Mouse (Mus musculus): ENCODE measurements around the gene Ski.
"Not testable (repeated sequence)": the region's sequence is repeated elsewhere in the genome, so short reads cannot be mapped to it uniquely, and the experiment has no call there.

The Ski gene

GRCm38 (mm10) chr4:155222552-155222840 is at the start of gene Ski:
TSS of gene Ski (minus strand) at chr4:155222592.
- no peak for DNase-seq (ENCODE audit: low read depth, low spot score)

- DNase-seq (ENCODE audit: low read depth, low spot score), result no peak
Measured at GRCm38 (mm10) chr4:155268382-155268781, 46.0 kb upstream of the Ski start.

- no peak for DNase-seq (ENCODE audit: low read depth, low spot score)
Measured at GRCm38 (mm10) chr4:155267639-155268175, 45.3 kb upstream of the Ski start.

- no peak for DNase-seq (ENCODE audit: low read depth, low spot score)
Measured at GRCm38 (mm10) chr4:155267047-155267543, 44.7 kb upstream of the Ski start.

GRCm38 (mm10) chr4:155264521-155265321 is 42.3 kb upstream of the Ski start:
- no peak for DNase-seq (ENCODE audit: low read depth, low spot score)

GRCm38 (mm10) chr4:155252253-155252652 is 29.9 kb upstream of the Ski start:
- no peak for DNase-seq (ENCODE audit: low read depth, low spot score)

- DNase-seq (ENCODE audit: low read depth, low spot score), result no peak
Measured at GRCm38 (mm10) chr4:155251147-155251546, 28.8 kb upstream of the Ski start.

- DNase-seq (ENCODE audit: low read depth, low spot score), result no peak
Measured at GRCm38 (mm10) chr4:155250361-155251117, 28.1 kb upstream of the Ski start.

- DNase-seq (ENCODE audit: low read depth, low spot score), result peak; percentile 79
Measured at GRCm38 (mm10) chr4:155249648-155250351, 27.4 kb upstream of the Ski start, which contains the start of gene Faap20. TSS of gene Faap20 (plus strand) at chr4:155249802.

GRCm38 (mm10) chr4:155249257-155249647 is 26.9 kb upstream of the Ski start:
- peak; percentile 95 for DNase-seq (ENCODE audit: low read depth, low spot score)

GRCm38 (mm10) chr4:155248054-155248453 is 25.7 kb upstream of the Ski start:
- not testable (repeated sequence) for DNase-seq (ENCODE audit: low read depth, low spot score)

GRCm38 (mm10) chr4:155246691-155247105 is 24.3 kb upstream of the Ski start:
- no peak for DNase-seq (ENCODE audit: low read depth, low spot score)

- DNase-seq (ENCODE audit: low read depth, low spot score), result no peak
Measured at GRCm38 (mm10) chr4:155245770-155246492, 23.5 kb upstream of the Ski start.

- DNase-seq (ENCODE audit: low read depth, low spot score), result no peak
Measured at GRCm38 (mm10) chr4:155243233-155243632, 20.8 kb upstream of the Ski start.

GRCm38 (mm10) chr4:155242292-155242691 is 19.9 kb upstream of the Ski start:
- DNase-seq (ENCODE audit: low read depth, low spot score), result no peak

- DNase-seq (ENCODE audit: low read depth, low spot score), result no peak
Measured at GRCm38 (mm10) chr4:155241789-155242188, 19.4 kb upstream of the Ski start.

- DNase-seq (ENCODE audit: low read depth, low spot score), result no peak
Measured at GRCm38 (mm10) chr4:155239494-155239893, 17.1 kb upstream of the Ski start.

- DNase-seq (ENCODE audit: low read depth, low spot score), result no peak
Measured at GRCm38 (mm10) chr4:155238276-155238675, 15.9 kb upstream of the Ski start.

GRCm38 (mm10) chr4:155236737-155237385 is 14.5 kb upstream of the Ski start:
- DNase-seq (ENCODE audit: low read depth, low spot score), result no peak

GRCm38 (mm10) chr4:155235311-155236119 is 13.1 kb upstream of the Ski start:
- peak; percentile 79 for DNase-seq (ENCODE audit: low read depth, low spot score)

Data from embryo, embryonic 11.5 days (tissue).